Mouse (Mus musculus) left cerebral cortex, adult 8-10 months (tissue): Measurements from ENCODE around the gene Gm21974. TPM values are rescaled to one million over a fixed set of nuclear protein-coding genes. Genes with fewer than 3 reads are reported as not detected.

Experiments
- total RNA-seq, 4 experiments: library from RNA; stranded (reverse); gene quantifications; 2 replicates each; pipeline ENCODE4 v1.2.4; 2022

The Gm21974 gene
- total RNA-seq, 4 experiments from 2014 or later = not detected

Other genes with a start within 250 kb of the Gm21974 start
- 10 to 100 TPM; 31.4 to 49.5 (median 43.6) TPM for gene Bcl7c, start 186.5 kb downstream of the Gm21974 start, total RNA-seq
- gene Ctf1, start 182.7 kb downstream of the Gm21974 start, total RNA-seq = 1 to 10 TPM; 3.1 to 6.9 (median 4.2) TPM
- not detected for gene Ctf2, start 163.3 kb downstream of the Gm21974 start, total RNA-seq
- gene Fbxl19, start 150.9 kb downstream of the Gm21974 start, total RNA-seq = 10 to 100 TPM; 59.3 to 68.5 (median 63.5) TPM
- 10 to 100 TPM; 18.0 to 22.2 (median 19.5) TPM for gene Orai3, start 125.6 kb downstream of the Gm21974 start, total RNA-seq
- gene Setd1a, start 118.8 kb downstream of the Gm21974 start, total RNA-seq = 10 to 100 TPM; 44.7 to 48.4 (median 46.9) TPM
- gene Gm49388, start 109.8 kb downstream of the Gm21974 start, total RNA-seq = 1 to 10 TPM; 3.9 to 6.2 (median 4.6) TPM
- gene Hsd3b7, start 94.8 kb downstream of the Gm21974 start, total RNA-seq = 1 to 10 TPM; 4.2 to 9.7 (median 4.6) TPM
- 10 to 100 TPM; 62.3 to 96.9 (median 71.2) TPM for gene Stx4a, start 71.2 kb downstream of the Gm21974 start, total RNA-seq
- gene Stx1b, start 70.9 kb downstream of the Gm21974 start, total RNA-seq = 100 to 1,000 TPM; 444 to 479 (median 451) TPM
- 10 to 100 TPM; 29.9 to 32.8 (median 31.2) TPM for gene Zfp646, start 19.2 kb downstream of the Gm21974 start, total RNA-seq
- gene Zfp668, start 18.6 kb downstream of the Gm21974 start, total RNA-seq = 10 to 100 TPM; 22.7 to 25.3 (median 23.3) TPM
- 1 to 10 TPM in 3 of 4 experiments, under 1 TPM in 1; 0.78 to 2.1 (median 1.4) TPM for gene Prss53, start 4.5 kb downstream of the Gm21974 start, total RNA-seq
- 10 to 100 TPM; 18.5 to 31.2 (median 25.2) TPM for gene Vkorc1, start 163 bp upstream of the Gm21974 start, total RNA-seq
- gene Bckdk, start 8.6 kb upstream of the Gm21974 start, total RNA-seq = 10 to 100 TPM; 39.4 to 47.5 (median 44.3) TPM
- 10 to 100 TPM; 25.3 to 33.8 (median 27.6) TPM for gene Kat8, start 17.1 kb upstream of the Gm21974 start, total RNA-seq
- gene Prss8, start 34.6 kb upstream of the Gm21974 start, total RNA-seq = under 1 TPM in 2 of 4 experiments, not detected in 2; 0.33 to 0.82 TPM
- 1 to 10 TPM; 6.2 to 9.2 (median 8.0) TPM for gene Prss36, start 51.3 kb upstream of the Gm21974 start, total RNA-seq
- gene Fus, start 72.0 kb upstream of the Gm21974 start, total RNA-seq = 100 to 1,000 TPM; 329 to 369 (median 354) TPM
- 10 to 100 TPM in 1 of 4 experiments, 1 to 10 TPM in 3; 2.6 to 11.7 (median 5.2) TPM for gene Pycard, start 98.4 kb upstream of the Gm21974 start, total RNA-seq
- gene Trim72, start 108.5 kb upstream of the Gm21974 start, total RNA-seq = 1 to 10 TPM in 3 of 4 experiments, under 1 TPM in 1; 0.96 to 1.5 (median 1.4) TPM
- 10 to 100 TPM; 11.2 to 21.7 (median 15.7) TPM for gene Itgam, start 167.2 kb upstream of the Gm21974 start, total RNA-seq
- under 1 TPM in 2 of 4 experiments, not detected in 2; 0.14 to 0.18 TPM for gene Gm49368, start 167.2 kb upstream of the Gm21974 start, total RNA-seq
- 10 to 100 TPM in 2 of 4 experiments, under 1 TPM in 2; 0.26 to 22.1 (median 9.0) TPM for gene Itgax, start 234.1 kb upstream of the Gm21974 start, total RNA-seq